Mouse (Mus musculus): ENCODE measurements around the gene Cct3.

DNA sequence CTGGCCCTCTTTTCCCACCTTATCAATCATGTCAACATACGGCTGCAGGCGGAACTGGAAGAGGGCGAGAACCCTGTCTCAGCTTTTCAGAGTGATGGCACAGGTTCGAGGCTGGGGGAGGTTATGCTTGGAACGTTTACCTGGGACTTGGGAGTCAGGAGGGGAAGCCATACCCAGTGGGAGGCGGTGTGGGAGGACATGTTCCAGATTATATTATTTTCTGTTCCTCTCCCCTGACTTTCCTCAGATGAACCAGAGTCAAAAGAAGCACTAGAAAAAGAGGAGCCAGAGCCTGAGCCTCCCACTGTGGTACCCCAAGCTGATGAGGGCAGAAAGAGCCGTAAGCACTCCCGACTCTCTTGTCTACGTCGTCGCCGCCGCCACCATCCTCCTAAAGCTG, 53.8 kb downstream of the Cct3 start:
- TF ChIP-seq POLR2A (IDR thresholded peaks at IDR 0.05; ENCODE audit: borderline replicate concordance, low read depth, low read length) (no peak), CTCF (IDR thresholded peaks at IDR 0.05; ENCODE audit: low read depth, low read length) (no peak)

Data from bone marrow macrophage, adult 2 months (primary cell).